Mouse (Mus musculus) adrenal gland, postnatal 10 days (tissue): ENCODE data around the gene Pabpc1l. TPM values are rescaled to one million over a fixed set of nuclear protein-coding genes. Genes with fewer than 3 reads are reported as not detected.
A peak's percentile ranks its signal among the peaks of the same experiment; 100 is the strongest.

ENCODE experiments used
- DNase-seq: peaks from one replicate; pipeline ENCODE4 v3.0.0; 2021; ENCODE audit warnings: mixed read lengths
- long read RNA-seq, 2 experiments: library from polyadenylated mRNA; stranded (forward); transcript quantifications; one replicate each; pipeline ENCODE4 v2.0.0; 2021
- total RNA-seq, 2 experiments: library from RNA; stranded (reverse); gene quantifications; 2 replicates each; pipeline ENCODE4 v1.2.3; 2021

Gene Pabpc1l
- 1 to 10 TPM; 1.9 to 2.5 TPM for total RNA-seq
- long read RNA-seq, experiment 1, partial matches to known transcripts = 0 of 1 reads
- long read RNA-seq, experiment 1, other reads (novel, unspliced or antisense) = 1 of 1 reads
- long read RNA-seq, experiment 2 = 0 reads

DNA sequence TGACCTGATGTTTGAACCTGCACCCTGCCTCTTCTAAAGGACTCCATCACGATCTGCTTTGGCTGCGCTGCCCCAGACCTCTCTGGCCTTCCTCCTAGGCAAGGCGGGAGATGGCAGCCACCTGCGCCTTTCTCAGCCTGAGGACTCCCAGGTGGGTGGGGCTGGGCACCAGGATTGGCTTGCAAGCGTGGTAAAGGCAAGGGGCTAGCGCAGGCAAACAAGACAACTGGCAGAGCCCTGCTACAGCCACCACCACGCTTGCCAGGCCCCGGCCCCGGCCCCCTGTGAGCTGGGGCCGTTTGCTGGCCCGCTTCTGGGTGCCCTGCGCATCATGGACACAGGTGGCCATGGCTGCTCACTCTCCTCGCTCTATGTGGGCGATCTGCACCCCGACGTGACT, at the start of gene Pabpc1l:
Gene Pabpc1l, plus strand, starts transcription at position 301 of the 400 bp plus-strand sequence.
- DNase-seq = no peak

- peak; percentile 64 for DNase-seq
These were observed 48.8 kb upstream of the Pabpc1l start for GRCm38 (mm10) chr2:163976448-163976847.

- DNase-seq = no peak
These were observed 38.0 kb upstream of the Pabpc1l start for GRCm38 (mm10) chr2:163987233-163987632.

GRCm38 (mm10) chr2:163992871-163993270, 32.4 kb upstream of the Pabpc1l start:
- no peak for DNase-seq

DNA sequence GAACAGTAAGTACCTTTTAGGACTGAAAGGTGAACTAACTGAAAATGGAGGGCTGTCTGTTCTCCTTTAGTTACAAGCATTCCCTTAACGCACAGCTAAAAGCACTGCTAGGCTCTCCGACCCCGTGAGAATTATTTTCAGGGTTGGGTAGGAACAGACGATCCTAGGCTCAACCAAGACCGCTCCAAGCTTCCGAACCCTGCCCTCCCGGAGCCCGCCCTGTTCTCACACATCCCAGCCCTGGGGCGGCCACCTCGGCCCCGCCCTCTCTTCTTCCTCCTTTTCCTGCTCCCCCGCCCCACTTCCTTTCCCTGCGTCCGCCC, 30.6 kb upstream of the Pabpc1l start, which contains the start of gene Ywhab:
Gene Ywhab, plus strand, starts transcription at position 307 of the 323 bp plus-strand sequence.
- no peak for DNase-seq

DNA sequence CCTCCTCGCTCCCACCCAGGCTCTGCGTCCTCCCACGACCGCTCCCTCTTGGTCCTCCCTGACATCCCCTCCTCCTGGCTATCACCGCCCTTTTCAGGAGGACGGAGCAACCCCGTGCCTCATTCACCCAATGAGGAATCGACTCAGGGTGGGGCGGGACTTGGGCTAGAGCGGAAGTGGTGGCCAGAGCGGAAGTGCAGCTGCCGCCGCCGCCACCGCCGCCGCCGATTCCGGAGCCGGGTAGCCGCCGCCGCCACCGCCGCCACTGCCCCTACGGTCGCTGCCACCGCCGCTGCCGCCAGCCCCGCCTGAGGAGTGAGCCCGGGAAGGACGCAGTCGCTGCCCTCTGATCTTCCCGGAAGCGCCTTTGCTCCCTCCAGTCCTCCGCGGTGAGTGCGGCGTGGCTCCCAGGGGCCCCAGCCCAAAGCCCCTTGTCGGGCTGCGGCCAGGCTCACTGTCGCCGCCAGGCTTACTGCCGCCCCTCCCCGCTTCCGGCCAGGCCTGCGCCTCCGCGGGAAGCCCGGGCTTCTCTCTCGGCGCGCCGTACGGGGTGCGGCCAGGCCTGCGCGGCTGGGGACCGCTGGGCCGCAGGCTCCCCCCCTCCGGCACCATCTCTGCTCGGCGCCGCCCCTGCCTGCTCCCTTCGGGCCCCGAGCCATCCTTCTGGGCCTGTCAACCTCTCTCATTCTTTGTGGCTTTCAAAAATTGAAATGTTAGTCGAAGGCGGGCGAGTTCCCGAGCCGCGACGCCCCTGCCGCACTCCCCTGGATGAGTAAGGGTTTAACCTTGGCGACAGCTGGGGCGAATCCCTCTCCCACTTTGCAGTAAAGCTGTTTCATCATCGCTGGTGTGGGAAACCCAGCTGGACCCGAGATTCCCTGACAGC, 30.0 kb upstream of the Pabpc1l start:
- DNase-seq = peak; percentile 96

GRCm38 (mm10) chr2:163996275-163996674, 29.0 kb upstream of the Pabpc1l start:
- DNase-seq = no peak

DNA sequence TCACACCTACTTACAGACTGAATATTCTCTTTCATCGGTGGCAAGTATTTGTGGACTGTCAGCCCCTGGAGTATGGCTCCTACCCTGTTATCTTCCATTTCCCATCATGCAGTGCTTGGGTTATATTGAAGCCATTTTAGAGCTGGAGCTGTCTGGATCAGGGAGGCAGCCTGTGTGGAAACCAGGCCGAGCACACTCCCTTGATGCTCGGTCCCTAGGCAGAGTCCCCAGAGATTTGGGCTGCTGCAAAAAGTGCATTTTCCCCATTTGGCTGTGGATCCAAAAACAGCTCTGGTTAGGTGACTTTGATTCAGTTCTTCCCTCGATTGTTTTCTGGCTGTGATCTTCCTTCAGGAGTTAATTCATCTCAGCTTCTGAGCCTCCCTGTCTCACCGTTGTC, 28.4 kb upstream of the Pabpc1l start:
- DNase-seq = peak; percentile 55

GRCm38 (mm10) chr2:163998981-163999380, 26.3 kb upstream of the Pabpc1l start:
- DNase-seq = no peak

DNA sequence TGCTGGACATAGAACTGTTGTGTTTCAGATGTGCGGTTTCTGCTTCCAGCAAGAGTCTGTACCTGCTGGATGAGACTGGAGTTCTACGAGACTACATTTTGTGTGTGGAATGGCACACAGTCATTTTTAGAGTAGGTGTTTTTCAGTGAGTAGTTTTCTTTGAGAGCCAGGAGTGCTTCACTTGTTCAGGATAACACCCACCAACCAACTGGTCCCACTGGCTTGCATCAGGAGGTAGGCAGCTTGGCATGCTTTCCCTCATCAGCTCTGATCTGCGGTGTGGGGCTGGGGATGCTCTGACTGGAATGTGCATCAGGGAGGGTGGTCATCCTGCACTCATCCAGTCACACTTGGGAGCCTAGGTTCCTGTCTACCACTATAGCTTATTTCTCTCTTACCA, 22.6 kb upstream of the Pabpc1l start:
- DNase-seq = no peak

DNA sequence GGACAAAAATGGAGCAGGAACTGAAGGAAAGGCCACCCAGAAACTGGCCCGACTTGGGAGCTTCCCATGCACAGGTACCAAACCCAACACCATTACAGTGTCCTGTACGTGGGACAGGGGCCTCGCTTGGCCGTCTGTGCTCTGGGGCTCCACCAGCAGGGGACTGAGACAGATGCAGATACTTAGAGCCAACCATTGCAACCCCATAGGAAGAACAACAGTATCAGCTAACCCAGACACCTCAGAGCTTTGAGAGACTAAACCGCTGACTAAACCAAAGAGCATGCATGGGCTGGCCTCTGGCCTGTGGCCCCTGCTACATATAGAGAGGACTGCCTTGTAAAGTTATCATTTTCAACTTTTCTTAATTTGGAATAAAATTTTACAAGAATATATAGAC, 20.7 kb upstream of the Pabpc1l start:
- no peak for DNase-seq

GRCm38 (mm10) chr2:164006932-164007331, 18.3 kb upstream of the Pabpc1l start:
- DNase-seq = peak; percentile 35

DNA sequence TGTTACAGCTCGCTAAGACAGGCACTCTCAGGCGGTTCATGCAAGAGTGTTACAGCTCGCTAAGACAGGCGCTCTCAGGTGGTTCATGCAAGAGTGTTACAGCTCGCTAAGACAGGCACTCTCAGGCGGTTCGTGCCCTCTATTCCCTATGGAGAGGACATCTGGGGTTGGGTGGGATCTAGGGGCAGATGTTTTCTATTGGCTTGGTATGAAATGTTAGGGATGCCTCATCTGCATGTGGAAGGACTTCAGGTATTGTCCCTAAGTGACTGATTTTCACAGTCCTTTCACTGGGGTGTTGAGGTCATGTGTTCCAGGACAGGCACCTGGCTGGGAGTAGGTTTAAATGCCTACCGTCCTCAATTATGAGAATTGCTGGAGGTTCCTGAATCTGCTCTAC, 17.7 kb upstream of the Pabpc1l start:
- DNase-seq = no peak

GRCm38 (mm10) chr2:164007987-164008545, 17.2 kb upstream of the Pabpc1l start:
- no peak for DNase-seq

GRCm38 (mm10) chr2:164009227-164009626, 16.0 kb upstream of the Pabpc1l start:
- no peak for DNase-seq

DNA sequence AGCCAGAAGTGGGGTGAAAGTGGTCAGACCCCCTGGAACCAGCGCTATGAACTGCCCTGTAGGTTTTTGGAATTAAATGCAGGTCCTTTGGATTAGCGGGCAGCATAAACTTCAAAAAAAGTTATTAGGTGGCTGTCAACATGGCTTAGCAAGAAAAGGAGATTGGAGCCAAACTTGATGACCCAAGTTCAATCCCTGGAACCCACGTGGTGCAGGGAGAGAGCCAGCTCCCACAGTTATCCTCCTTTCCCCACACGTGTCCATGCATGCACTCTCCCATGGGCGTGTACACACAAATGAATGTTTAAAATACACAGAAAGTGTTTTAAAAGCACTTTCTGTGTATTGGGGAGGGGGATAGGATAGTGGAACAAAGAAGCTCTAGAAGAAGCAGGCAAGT, 14.8 kb upstream of the Pabpc1l start:
- no peak for DNase-seq

- no peak for DNase-seq
These were observed 14.3 kb upstream of the Pabpc1l start for GRCm38 (mm10) chr2:164010944-164011343.

DNA sequence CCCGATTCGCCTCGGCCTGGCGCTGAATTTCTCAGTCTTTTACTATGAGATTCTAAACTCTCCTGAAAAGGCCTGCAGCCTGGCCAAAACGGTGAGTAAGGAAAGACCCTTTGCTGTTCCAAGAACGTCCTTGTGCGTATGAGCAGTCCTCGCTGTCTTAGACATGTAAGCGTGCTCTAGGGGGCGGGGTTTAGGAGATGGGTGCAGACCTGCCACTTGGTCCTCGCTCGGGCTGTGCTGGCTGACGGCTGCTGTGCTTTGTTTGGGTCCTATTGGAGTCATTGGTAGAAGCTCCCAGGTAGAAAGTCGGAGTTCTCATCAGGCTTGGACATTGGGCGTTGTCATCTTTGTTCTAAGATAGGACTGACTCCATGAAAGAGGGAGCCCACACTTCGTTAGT, 9.9 kb upstream of the Pabpc1l start:
- no peak for DNase-seq

GRCm38 (mm10) chr2:164018910-164019309, 6.3 kb upstream of the Pabpc1l start:
- no peak for DNase-seq

DNA sequence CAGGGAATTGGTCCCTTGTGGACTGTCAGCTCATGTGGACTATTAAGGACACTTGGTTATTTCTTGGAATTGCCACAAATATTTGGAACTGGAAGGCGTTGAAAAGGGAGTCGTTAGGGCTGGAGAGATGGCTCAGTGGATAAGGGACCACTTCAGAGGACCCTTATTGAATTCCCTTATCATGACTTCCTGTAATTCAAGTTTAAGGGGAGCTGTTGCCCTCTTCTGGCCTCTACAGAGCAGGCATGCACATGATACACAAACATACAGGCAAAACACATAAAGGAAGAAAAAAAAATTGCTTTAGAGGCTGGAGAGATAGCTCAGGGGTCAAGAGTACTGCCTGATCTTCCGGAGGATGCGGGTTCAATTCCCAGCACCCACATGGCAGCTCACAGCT, 5.3 kb upstream of the Pabpc1l start:
- DNase-seq = no peak

DNA sequence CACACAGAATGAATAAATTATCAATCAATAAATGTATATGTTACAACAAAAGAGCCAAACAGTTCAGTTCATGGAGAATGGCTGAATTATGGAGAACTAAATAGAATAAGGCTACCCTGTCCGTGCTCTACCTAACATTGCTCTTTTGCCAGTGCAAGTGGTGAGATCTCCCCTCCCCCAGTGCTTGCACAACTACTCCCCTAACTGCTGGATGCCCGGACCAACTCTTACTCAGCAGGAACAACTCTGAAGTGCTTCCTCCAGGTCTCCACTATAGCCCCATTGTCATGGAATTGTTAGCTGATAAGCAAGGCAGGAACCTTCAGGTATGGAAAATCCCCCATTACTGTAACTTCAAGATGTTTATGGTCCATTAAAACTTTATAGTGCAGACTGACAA, 3.1 kb upstream of the Pabpc1l start:
- DNase-seq = no peak

- DNase-seq = no peak
These were observed 5.9 kb downstream of the Pabpc1l start for GRCm38 (mm10) chr2:164031147-164031546.

DNA sequence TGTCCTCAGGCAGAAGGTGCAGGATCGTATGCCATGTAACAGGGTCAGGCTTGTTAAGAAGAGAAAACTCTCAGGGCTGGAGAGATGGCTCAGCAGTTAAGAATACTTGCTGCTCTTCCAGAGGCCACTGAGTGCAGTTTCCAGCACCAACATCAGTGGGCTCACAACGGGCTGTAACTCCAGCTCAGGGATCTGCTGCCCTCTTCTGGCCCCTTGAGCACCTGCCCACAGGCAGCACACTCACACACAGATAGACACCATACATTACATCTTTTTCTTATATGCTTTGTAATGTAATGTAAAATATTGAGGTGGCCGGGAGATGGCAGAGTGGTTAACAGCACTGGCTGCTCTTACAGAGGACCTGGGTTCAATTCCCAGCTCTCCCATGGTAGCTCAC, 7.7 kb downstream of the Pabpc1l start:
- no peak for DNase-seq

- DNase-seq = no peak
These were observed 11.3 kb downstream of the Pabpc1l start for GRCm38 (mm10) chr2:164036520-164037019.
